Mouse (Mus musculus): ENCODE measurements at regions not wholly inside any gene's neighbourhood (a gene's known extent, or its start where the extent isn't known, plus 50 kb on each side); places are given as distances from the start of the nearest gene placed in this dataset.
A peak's percentile ranks its signal among the peaks of the same experiment; 100 is the strongest.

DNA sequence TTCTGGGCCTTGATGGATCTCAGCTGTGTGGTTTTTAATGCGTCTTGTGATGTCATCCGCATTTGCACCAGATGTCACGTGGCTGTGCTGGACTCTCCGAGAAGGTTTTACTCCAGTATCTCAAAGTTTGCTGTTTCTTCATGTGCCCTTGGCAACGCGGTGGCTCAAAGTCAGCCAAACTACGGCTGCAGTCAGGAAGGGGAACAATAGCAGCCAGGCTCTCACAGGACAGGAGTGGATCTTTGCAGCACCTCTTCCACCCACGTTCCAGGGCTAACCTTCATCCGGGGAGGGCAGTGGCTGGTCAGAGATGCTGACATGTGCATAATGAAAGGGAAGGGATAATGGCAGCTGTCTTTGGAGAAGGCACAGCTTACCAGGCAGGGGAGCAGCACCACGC lies 127.6 kb upstream of the Psmd7 start:
- H3K4me2 ChIP-seq (ENCODE audit: low read depth): no peak overlapping the region
- ATAC-seq: no peak
- TF ChIP-seq CTCF (IDR thresholded peaks at IDR 0.05; ENCODE audit: low read depth): no peak
- H3K9me3 ChIP-seq (ENCODE audit: low read length): no peaks in the 10 kb centered on the region
- no peak for DNase-seq
- H3K9ac ChIP-seq: no peak overlapping the region
- no peak overlapping the region for H3K4me3 ChIP-seq (ENCODE audit: low read depth, low read length)
- H3K27ac ChIP-seq (ENCODE audit: low read depth, low read length): no peak overlapping the region
- no peaks in the 10 kb centered on the region for H3K4me1 ChIP-seq (ENCODE audit: insufficient read depth)
- no peaks in the 10 kb centered on the region for H3K36me3 ChIP-seq (ENCODE audit: insufficient read depth)
- H3K27me3 ChIP-seq (ENCODE audit: insufficient read depth, low read length): no peaks in the 10 kb centered on the region
- WGBS: 86% methylated on average over 10 of the region's 10 CpGs

- Histone ChIP-seq H3K4me1 (ENCODE audit: insufficient read depth) (no peaks in the 10 kb centered on the region), H3K36me3 (ENCODE audit: insufficient read depth) (no peaks in the 10 kb centered on the region), H3K4me3 (ENCODE audit: low read depth, low read length) (no peak overlapping the region), H3K27ac (ENCODE audit: low read depth, low read length) (no peak overlapping the region), H3K4me2 (ENCODE audit: low read depth) (no peak overlapping the region), H3K9me3 (ENCODE audit: low read length) (no peaks in the 10 kb centered on the region), H3K27me3 (ENCODE audit: insufficient read depth, low read length) (no peaks in the 10 kb centered on the region), H3K9ac (no peak overlapping the region)
- WGBS: 84% methylated on average over 13 of the region's 13 CpGs
- DNase-seq (no peak), ATAC-seq (no peak)
- no peak for TF ChIP-seq CTCF (IDR thresholded peaks at IDR 0.05; ENCODE audit: low read depth)
Measured at GRCm38 (mm10) chr8:107717856-107718255, 129.6 kb upstream of the Psmd7 start.

DNA sequence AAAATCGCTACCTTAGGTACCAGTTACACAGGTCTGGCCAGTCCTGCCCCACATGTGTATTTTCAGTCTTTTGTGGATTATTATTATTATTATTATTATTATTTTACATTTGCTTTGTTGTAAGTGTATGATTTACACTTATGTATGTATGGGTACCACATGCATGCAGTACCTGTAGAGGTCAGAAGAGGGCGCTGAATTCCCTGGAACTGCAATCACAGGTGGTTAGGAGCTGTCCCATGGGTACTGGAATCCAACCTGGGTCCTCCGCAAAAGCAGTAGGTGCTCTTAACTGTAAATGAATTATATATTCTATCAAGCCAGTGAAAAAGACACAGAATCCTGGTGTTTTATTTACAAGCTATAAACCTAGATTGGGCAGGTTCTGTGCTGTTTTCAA lies 131.4 kb upstream of the Psmd7 start:
- ATAC-seq (no peak), DNase-seq (no peak)
- Histone ChIP-seq H3K27me3 (ENCODE audit: insufficient read depth, low read length) (no peaks in the 10 kb centered on the region), H3K9ac (no peak overlapping the region), H3K27ac (ENCODE audit: low read depth, low read length) (no peak overlapping the region), H3K4me2 (ENCODE audit: low read depth) (no peak overlapping the region), H3K36me3 (ENCODE audit: insufficient read depth) (no peaks in the 10 kb centered on the region), H3K4me1 (ENCODE audit: insufficient read depth) (no peaks in the 10 kb centered on the region), H3K9me3 (ENCODE audit: low read length) (no peaks in the 10 kb centered on the region), H3K4me3 (ENCODE audit: low read depth, low read length) (no peak overlapping the region)
- TF ChIP-seq CTCF (IDR thresholded peaks at IDR 0.05; ENCODE audit: low read depth): 0 out of 2 replicates have a peak, but pooled peaks have one; percentile 10
- 72% methylated on average over 3 of the region's 3 CpGs for WGBS

DNA sequence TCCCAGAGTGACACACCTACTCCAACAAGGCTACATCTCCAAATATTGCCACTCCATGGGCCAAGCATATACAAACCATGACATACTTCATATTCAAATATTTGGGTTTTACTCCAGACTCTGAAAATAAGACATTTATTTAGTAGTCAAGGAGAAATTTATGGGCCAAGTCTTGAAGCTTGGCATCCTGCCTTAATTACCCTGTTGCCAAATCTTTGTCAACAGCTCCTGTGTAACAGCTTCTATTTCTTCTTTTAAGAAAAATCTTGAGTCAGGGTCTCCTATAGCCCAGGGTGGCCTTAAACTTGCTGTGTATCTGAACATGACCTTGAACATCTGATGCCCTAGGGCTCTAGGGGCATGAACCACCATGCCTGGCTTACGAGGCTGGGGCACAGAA lies 138.5 kb upstream of the Psmd7 start:
- H3K9ac ChIP-seq: no peak overlapping the region
- H3K4me3 ChIP-seq (ENCODE audit: low read depth, low read length): no peak overlapping the region
- no peaks in the 10 kb centered on the region for H3K36me3 ChIP-seq (ENCODE audit: insufficient read depth)
- DNase-seq (peak; percentile 56), ATAC-seq (no peak)
- no peaks in the 10 kb centered on the region for H3K27me3 ChIP-seq (ENCODE audit: insufficient read depth, low read length)
- WGBS: 88% methylated on average over 1 of the region's 1 CpGs
- H3K4me1 ChIP-seq (ENCODE audit: insufficient read depth): no peaks in the 10 kb centered on the region
- H3K27ac ChIP-seq (ENCODE audit: low read depth, low read length): no peak overlapping the region
- no peaks in the 10 kb centered on the region for H3K9me3 ChIP-seq (ENCODE audit: low read length)
- TF ChIP-seq CTCF (IDR thresholded peaks at IDR 0.05; ENCODE audit: low read depth): no peak
- no peak overlapping the region for H3K4me2 ChIP-seq (ENCODE audit: low read depth)

GRCm38 (mm10) chr8:107727276-107727675 lies 139.0 kb upstream of the Psmd7 start:
- Histone ChIP-seq H3K36me3 (ENCODE audit: insufficient read depth) (no peaks in the 10 kb centered on the region), H3K27me3 (ENCODE audit: insufficient read depth, low read length) (no peaks in the 10 kb centered on the region), H3K4me2 (ENCODE audit: low read depth) (no peak overlapping the region), H3K9ac (no peak overlapping the region), H3K4me3 (ENCODE audit: low read depth, low read length) (no peak overlapping the region), H3K4me1 (ENCODE audit: insufficient read depth) (no peaks in the 10 kb centered on the region), H3K27ac (ENCODE audit: low read depth, low read length) (no peak overlapping the region), H3K9me3 (ENCODE audit: low read length) (no peaks in the 10 kb centered on the region)
- DNase-seq (no peak), ATAC-seq (no peak)
- TF ChIP-seq CTCF (IDR thresholded peaks at IDR 0.05; ENCODE audit: low read depth): 0 out of 2 replicates have a peak, but pooled peaks have one; percentile 10
- 94% methylated on average over 6 of the region's 6 CpGs for WGBS

GRCm38 (mm10) chr8:107739091-107739490 lies 150.8 kb upstream of the Psmd7 start:
- Histone ChIP-seq H3K4me2 (ENCODE audit: low read depth) (no peak overlapping the region), H3K4me1 (ENCODE audit: insufficient read depth) (no peaks in the 10 kb centered on the region), H3K36me3 (ENCODE audit: insufficient read depth) (no peaks in the 10 kb centered on the region), H3K27me3 (ENCODE audit: insufficient read depth, low read length) (no peaks in the 10 kb centered on the region), H3K4me3 (ENCODE audit: low read depth, low read length) (no peak overlapping the region), H3K9me3 (ENCODE audit: low read length) (0 out of 2 replicates have a peak, but pooled peaks cover 13% of the 10 kb centered on the region), H3K27ac (ENCODE audit: low read depth, low read length) (no peak overlapping the region), H3K9ac (no peak overlapping the region)
- no peak for TF ChIP-seq CTCF (IDR thresholded peaks at IDR 0.05; ENCODE audit: low read depth)
- WGBS: 46% methylated on average over 9 of the region's 9 CpGs
- ATAC-seq: peak; percentile 71; the same call in 1 of the 2 replicates
- DNase-seq: peak; percentile 20

GRCm38 (mm10) chr8:107757083-107757482 lies 168.8 kb upstream of the Psmd7 start:
- ATAC-seq: no peak
- no peak for DNase-seq

GRCm38 (mm10) chr8:107758637-107759036 lies 170.4 kb upstream of the Psmd7 start:
- no peak for ATAC-seq
- H3K4me1 ChIP-seq (ENCODE audit: insufficient read depth): no peaks in the 10 kb centered on the region
- 60% methylated on average over 1 of the region's 1 CpGs for WGBS
- H3K4me3 ChIP-seq (ENCODE audit: low read depth, low read length): no peak overlapping the region
- no peaks in the 10 kb centered on the region for H3K36me3 ChIP-seq (ENCODE audit: insufficient read depth)
- H3K9me3 ChIP-seq (ENCODE audit: low read length): no peaks in the 10 kb centered on the region
- TF ChIP-seq CTCF (IDR thresholded peaks at IDR 0.05; ENCODE audit: low read depth): peak; percentile 35
- no peaks in the 10 kb centered on the region for H3K27me3 ChIP-seq (ENCODE audit: insufficient read depth, low read length)
- DNase-seq: no peak
- no peak overlapping the region for H3K27ac ChIP-seq (ENCODE audit: low read depth, low read length)
- H3K9ac ChIP-seq: no peak overlapping the region
- H3K4me2 ChIP-seq (ENCODE audit: low read depth): no peak overlapping the region

More at GRCm38 (mm10) chr8:107757083-107757482, 168.8 kb upstream of the Psmd7 start:
- no peak overlapping the region for H3K4me2 ChIP-seq (ENCODE audit: low read depth)
- no peak overlapping the region for H3K9ac ChIP-seq
- no peaks in the 10 kb centered on the region for H3K4me1 ChIP-seq (ENCODE audit: insufficient read depth)
- 48% methylated on average over 7 of the region's 7 CpGs for WGBS
- H3K4me3 ChIP-seq (ENCODE audit: low read depth, low read length): no peak overlapping the region
- no peak for TF ChIP-seq CTCF (IDR thresholded peaks at IDR 0.05; ENCODE audit: low read depth)
- no peaks in the 10 kb centered on the region for H3K36me3 ChIP-seq (ENCODE audit: insufficient read depth)
- H3K9me3 ChIP-seq (ENCODE audit: low read length): no peaks in the 10 kb centered on the region
- no peaks in the 10 kb centered on the region for H3K27me3 ChIP-seq (ENCODE audit: insufficient read depth, low read length)
- no peak overlapping the region for H3K27ac ChIP-seq (ENCODE audit: low read depth, low read length)
